In genomic region chr17:28328366-28328928, GRCm38 (mm10) we compare ENCODE assay signal across 8 mouse cellular contexts. TPM values are rescaled to one million over a fixed set of nuclear protein-coding genes. Genes with fewer than 3 reads are reported as not detected.
DNase-seq lines count a peak whose midpoint lies in the region; ATAC-seq and TF ChIP-seq lines count a peak whose summit lies in the region.

Gene Rpl10a, plus strand, starts transcription at chr17:28328471.

- H3K4me3 ChIP-seq in E14TG2a.4 (replicated peaks; ENCODE audit: low read length), result peak within 1 kb of the TSS; percentile 100
- peak within 1 kb of the TSS; percentile 71 for H3K4me3 ChIP-seq in forebrain, embryonic 14.5 days (ENCODE audit: low read depth, low read length)
- H3K4me3 ChIP-seq in neural tube, embryonic 15.5 days (replicated peaks), result peak within 1 kb of the TSS; percentile 77

- intact Hi-C loops in heart, postnatal 14 days (cut with DNase I), result loop anchor here (2.0 to 5.0 kb wide), 2 partner anchors 40 to 194 kb away; no protein-coding TSS in a partner anchor

- H3K9ac ChIP-seq in forebrain, embryonic 14.5 days (ENCODE audit: low read length), result peak within 1 kb of the TSS; percentile 96
- H3K9ac ChIP-seq in neural tube, embryonic 15.5 days (replicated peaks), result peak within 1 kb of the TSS; percentile 98

- peak within 1 kb of the TSS; percentile 84 for H3K4me2 ChIP-seq in forebrain, embryonic 14.5 days (ENCODE audit: low read length)
- peak within 1 kb of the TSS; percentile 90 for H3K4me2 ChIP-seq in neural tube, embryonic 15.5 days

- ATAC-seq in cerebellum, adult (ENCODE audit: insufficient number of reproducible peaks, low FRiP score, low TSS enrichment), result peak; percentile 92
- ATAC-seq in forebrain, embryonic 14.5 days, result peak; percentile 93
- ATAC-seq in neural tube, embryonic 15.5 days (ENCODE audit: low FRiP score), result peak; percentile 88

- H3K4me1 ChIP-seq in E14TG2a.4 (replicated peaks; ENCODE audit: low read depth, low read length), result peaks cover 66% of the 10 kb centered on the region
- peaks cover 14% of the 10 kb centered on the region for H3K4me1 ChIP-seq in forebrain, embryonic 14.5 days (ENCODE audit: control insufficient read depth, insufficient read depth, low read length)
- H3K4me1 ChIP-seq in neural tube, embryonic 15.5 days, result peaks cover 42% of the 10 kb centered on the region

- under 1% methylated on average over 64 of the region's 67 CpGs for WGBS in forebrain, embryonic 14.5 days
- WGBS in neural tube, embryonic 15.5 days, result under 1% methylated on average over 67 of the region's 67 CpGs

- H3K27me3 ChIP-seq in E14TG2a.4 (ENCODE audit: insufficient read depth, low read length), result no peaks in the 10 kb centered on the region
- no peaks in the 10 kb centered on the region for H3K27me3 ChIP-seq in forebrain, embryonic 14.5 days (replicated peaks; ENCODE audit: control insufficient read depth, insufficient read depth, low read length)
- H3K27me3 ChIP-seq in neural tube, embryonic 15.5 days (replicated peaks), result no peaks in the 10 kb centered on the region

- H3K9me3 ChIP-seq in E14TG2a.4 (ENCODE audit: low read length), result peaks cover 7% of the 10 kb centered on the region; the same call in 1 of the 2 replicates
- no peaks in the 10 kb centered on the region for H3K9me3 ChIP-seq in forebrain, embryonic 14.5 days (replicated peaks; ENCODE audit: control insufficient read depth, low read length)
- H3K9me3 ChIP-seq in neural tube, embryonic 15.5 days (replicated peaks), result no peaks in the 10 kb centered on the region

- TF ChIP-seq CTCF in E14TG2a.4 (conservative IDR thresholded peaks at IDR 0.05; ENCODE audit: low read length), result no peak

- peak within 1 kb of the TSS; percentile 95 for H3K27ac ChIP-seq in forebrain, embryonic 14.5 days (ENCODE audit: low read depth, low read length)
- H3K27ac ChIP-seq in neural tube, embryonic 15.5 days (replicated peaks), result peak within 1 kb of the TSS; percentile 93

- DNase-seq in forebrain, embryonic 14.5 days (ENCODE audit: low spot score), result peak; percentile 98
- DNase-seq in heart, postnatal 14 days, result peak; percentile 99
- DNase-seq in layer of hippocampus, adult 11-12 months (ENCODE audit: low spot score), result peak; percentile 97
- peak; percentile 96 to 97 for DNase-seq in lung, adult 18-20 months
- peak; percentile 97 for DNase-seq in testis, postnatal 14 days (ENCODE audit: low spot score)

- peaks cover 78% of the 10 kb centered on the region for H3K36me3 ChIP-seq in E14TG2a.4 (ENCODE audit: insufficient read depth, low read length)
- peaks cover 35% of the 10 kb centered on the region for H3K36me3 ChIP-seq in forebrain, embryonic 14.5 days (ENCODE audit: control insufficient read depth, insufficient read depth, low read length)
- H3K36me3 ChIP-seq in neural tube, embryonic 15.5 days, result peaks cover 19% of the 10 kb centered on the region

RNA-seq across cellular contexts. Expression of gene Rpl10a, which starts in this region (rescaled TPM):
- polyA plus RNA-seq in forebrain, embryonic 14.5 days (2014; fragmentation: Nextera tagmentation; extraction: Ambion mirVana), result 360 and 532 TPM in 2 replicates
- total RNA-seq in heart, postnatal 14 days (2021), result 100 to 1,000 TPM; 411 to 471 TPM
- polyA plus RNA-seq in neural tube, embryonic 15.5 days (2015; fragmentation: Nextera tagmentation; extraction: Ambion mirVana), result 329 and 387 TPM in 2 replicates

Comparison
In these comparisons a context has a peak if more than half of its experiments do, and no peak if none do; other contexts are left out.
1. Peak in every context shown above with its lines: DNase-seq, ATAC-seq, H3K4me3 ChIP-seq and H3K27ac ChIP-seq.